Mouse (Mus musculus) lung, embryonic 14.5 days (tissue): Measurements from ENCODE around the gene Gtpbp8. TPM values are rescaled to one million over a fixed set of nuclear protein-coding genes. Genes with fewer than 3 reads are reported as not detected.

Source experiments
- ATAC-seq: fragments of 200-750 bp; cut with Nextera tagmentation; 2 replicates; pipeline ENCODE4 v1.8.0; 2017; ENCODE audit warnings: mild to moderate bottlenecking, moderate TSS enrichment, moderate library complexity; ENCODE audit not compliant: insufficient read depth
- DNase-seq: peaks from one replicate; pipeline ENCODE4 v3.0.0-alpha.2; 2015
- H3K27ac ChIP-seq: fragments of 300-500 bp; sonication (generic); 2 replicates; pipeline ENCODE4 v1.5.1; 2014; ENCODE audit warnings: low read depth, mild to moderate bottlenecking, moderate library complexity
- H3K27me3 ChIP-seq: fragments of 300-500 bp; sonication (generic); 2 replicates; pipeline ENCODE4 v1.6.1; 2014; ENCODE audit warnings: low read length, control low read depth; ENCODE audit not compliant: insufficient read depth
- H3K36me3 ChIP-seq: fragments of 300-500 bp; sonication (generic); 2 replicates; pipeline ENCODE4 v1.6.1; 2014; ENCODE audit warnings: control low read depth; ENCODE audit not compliant: insufficient read depth
- H3K4me1 ChIP-seq: fragments of 300-500 bp; sonication (generic); 2 replicates; pipeline ENCODE4 v1.6.1; 2014; ENCODE audit warnings: antibody characterized with exemption, control low read depth; ENCODE audit not compliant: insufficient read depth
- H3K4me2 ChIP-seq: fragments of 300-500 bp; sonication (generic); 2 replicates; pipeline ENCODE4 v1.6.1; 2014; ENCODE audit warnings: mild to moderate bottlenecking
- H3K4me3 ChIP-seq: fragments of 300-500 bp; sonication (generic); 2 replicates; pipeline ENCODE4 v1.5.1; 2014; ENCODE audit warnings: low read depth, low read length
- H3K9ac ChIP-seq: fragments of 300-500 bp; sonication (generic); 2 replicates; pipeline ENCODE4 v1.6.1; 2014
- H3K9me3 ChIP-seq: fragments of 300-500 bp; sonication (generic); 2 replicates; pipeline ENCODE4 v1.6.1; 2016; ENCODE audit warnings: low read depth, low read length, control low read depth
- CTCF ChIP-seq: IDR thresholded peaks from 2 replicates; pipeline ENCODE4 v1.5.1; 2016; ENCODE audit warnings: antibody characterized with exemption, low read depth
- WGBS: fragments of 180-500 bp; shearing (Covaris S2); extraction: QIAGEN DNeasy Blood & Tissue Kit; methylation state at CpG from one replicate; pipeline ENCODE4 v1.1.7; 2014; 5-methylcytosine and 5-hydroxymethylcytosine counted together
- polyA plus RNA-seq: library from polyadenylated mRNA; unstranded; fragments of >200 nt; fragmentation: Nextera tagmentation; extraction: Ambion mirVana; gene quantifications from 2 replicates; pipeline ENCODE4 v1.2.1, GENCODE M21; 2014

The Gtpbp8 gene
- polyA plus RNA-seq, 1 experiment from 2014 or later: 31.8 TPM

DNA sequence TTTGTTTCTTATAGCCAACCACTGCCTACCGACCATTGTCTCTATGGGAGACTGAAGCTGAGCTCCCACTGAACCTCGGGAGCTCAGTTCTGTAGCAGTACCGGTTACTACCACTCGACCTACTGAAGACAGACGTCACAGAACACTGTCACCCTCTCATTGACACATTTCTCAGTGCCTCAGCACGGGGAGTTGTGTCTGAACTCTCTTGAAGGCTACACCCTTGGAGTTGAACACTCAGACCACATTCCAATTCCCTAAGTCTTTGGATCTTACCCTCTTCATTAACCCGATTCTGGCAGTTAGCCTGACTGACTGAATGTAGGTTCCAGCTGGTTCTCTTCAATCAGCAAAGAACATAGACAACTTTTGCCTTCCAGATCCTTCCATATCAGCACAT lies 26.8 kb downstream of the Gtpbp8 start:
- Histone ChIP-seq H3K36me3 (peaks cover 14% of the 10 kb centered on the region; the same call in 1 of the 2 replicates), H3K9me3 (no peaks in the 10 kb centered on the region), H3K4me1 (peaks cover 9% of the 10 kb centered on the region), H3K27me3 (no peaks in the 10 kb centered on the region), H3K4me3 (no peak overlapping the region), H3K27ac (peak overlapping the region; percentile 68), H3K9ac (no peak overlapping the region), H3K4me2 (no peak overlapping the region)
- TF ChIP-seq CTCF: 0 out of 2 replicates have a peak, but pooled peaks have one; percentile 34
- WGBS: 39% methylated on average over 7 of the region's 7 CpGs
- ATAC-seq (peak; percentile 52), DNase-seq (peak; percentile 91)

DNA sequence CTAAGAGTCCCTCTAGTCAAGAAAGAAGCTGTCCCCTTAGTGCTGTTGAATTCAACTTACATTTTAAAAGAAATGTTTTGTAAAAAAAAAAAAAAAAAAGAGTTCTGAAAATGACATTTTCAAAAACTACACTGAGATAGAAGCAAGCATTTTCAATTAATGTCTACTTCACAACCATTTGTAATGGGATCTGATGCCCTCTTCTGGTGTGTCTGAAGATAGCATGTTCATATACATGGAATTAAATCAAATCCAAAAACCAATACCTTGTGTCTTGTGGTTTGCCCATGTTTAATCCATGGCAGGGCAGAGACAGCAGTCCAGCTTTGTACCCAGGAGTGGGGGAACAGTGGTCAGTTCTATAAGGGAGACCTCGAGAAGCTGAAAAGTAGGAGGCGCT lies 28.3 kb downstream of the Gtpbp8 start:
- peaks cover 14% of the 10 kb centered on the region; the same call in 1 of the 2 replicates for H3K36me3 ChIP-seq
- peak; percentile 56 for TF ChIP-seq CTCF
- no peak overlapping the region for H3K4me3 ChIP-seq
- no peaks in the 10 kb centered on the region for H3K27me3 ChIP-seq
- WGBS: 70% methylated on average over 2 of the region's 2 CpGs
- no peak overlapping the region for H3K4me2 ChIP-seq
- DNase-seq: peak; percentile 27
- no peaks in the 10 kb centered on the region for H3K9me3 ChIP-seq
- H3K9ac ChIP-seq: no peak overlapping the region
- H3K4me1 ChIP-seq: peaks cover 7% of the 10 kb centered on the region
- no peak for ATAC-seq
- no peak overlapping the region for H3K27ac ChIP-seq

DNA sequence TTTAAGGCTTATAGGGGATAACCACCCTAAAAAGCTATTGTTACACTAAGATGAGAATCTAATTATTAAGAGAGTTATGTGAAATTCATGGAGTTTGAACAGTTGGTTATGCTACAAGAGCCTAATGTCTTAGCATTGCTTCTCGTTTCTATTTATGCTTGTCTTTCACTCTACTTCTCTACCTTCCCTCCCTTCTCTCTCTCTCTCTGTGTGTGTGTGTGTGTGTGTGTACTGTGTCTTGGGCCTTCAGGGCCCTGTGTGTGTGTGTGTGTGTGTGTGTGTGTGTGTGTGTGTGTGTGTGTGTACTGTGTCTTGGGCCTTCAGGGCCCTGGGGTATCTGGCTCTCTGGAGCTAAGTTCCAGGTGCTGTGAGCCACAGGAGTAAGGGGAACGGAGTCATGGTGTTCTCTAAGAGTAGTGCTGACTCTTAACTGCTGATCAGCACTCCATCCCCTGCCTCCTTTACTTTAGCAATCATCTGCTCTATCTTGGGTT lies 29.0 kb downstream of the Gtpbp8 start:
- DNase-seq: no peak
- no peak overlapping the region for H3K27ac ChIP-seq
- H3K36me3 ChIP-seq: peaks cover 14% of the 10 kb centered on the region; the same call in 1 of the 2 replicates
- 0 out of 2 replicates have a peak, but pooled peaks cover 4% of the 10 kb centered on the region for H3K4me1 ChIP-seq
- H3K9ac ChIP-seq: no peak overlapping the region
- H3K4me3 ChIP-seq: no peak overlapping the region
- H3K4me2 ChIP-seq: no peak overlapping the region
- H3K27me3 ChIP-seq: no peaks in the 10 kb centered on the region
- no peak for TF ChIP-seq CTCF
- ATAC-seq: peak; percentile 15; the same call in 1 of the 2 replicates
- H3K9me3 ChIP-seq: no peaks in the 10 kb centered on the region
- WGBS: 77% methylated on average over 2 of the region's 2 CpGs

DNA sequence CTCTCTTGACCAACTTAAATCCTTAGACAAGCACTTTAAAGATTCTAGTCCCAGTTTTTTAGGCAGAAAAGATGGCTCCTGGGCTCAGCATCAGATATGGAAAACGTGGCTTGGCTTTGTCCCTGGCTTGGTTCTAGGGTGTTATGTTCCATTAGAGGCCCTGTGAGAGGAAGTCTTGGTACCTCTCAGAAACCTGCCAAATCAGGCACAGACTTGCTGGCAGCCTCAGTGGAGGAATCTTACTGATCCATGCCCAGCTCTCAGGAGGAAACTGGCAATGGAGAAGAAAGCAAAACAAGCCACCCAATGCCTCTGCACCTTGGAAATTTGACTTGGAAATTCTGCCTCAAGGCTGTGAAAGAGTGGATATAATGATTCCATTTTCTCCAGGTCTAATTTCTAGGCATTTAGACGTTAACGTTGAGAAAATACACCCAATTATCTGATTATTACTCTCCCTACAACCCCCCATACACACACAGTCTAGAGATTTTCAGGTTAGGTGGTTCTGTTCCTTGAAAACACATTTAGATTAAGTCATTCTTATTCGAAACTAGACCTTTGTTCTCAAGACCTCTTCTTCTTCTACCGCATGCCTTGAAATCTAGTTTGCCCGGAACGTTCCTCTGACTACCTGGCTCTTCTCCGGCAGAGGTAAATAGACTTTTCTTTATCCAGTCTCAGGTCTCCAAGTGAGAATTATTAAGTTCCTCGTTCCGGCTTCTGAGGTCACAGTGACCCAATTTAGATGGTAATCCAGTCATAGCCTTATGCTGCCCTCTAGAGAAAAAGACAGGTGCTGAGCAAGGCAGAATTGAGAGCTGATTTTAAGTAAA lies 29.6 kb downstream of the Gtpbp8 start:
- Histone ChIP-seq H3K4me3 (no peak overlapping the region), H3K27me3 (no peaks in the 10 kb centered on the region), H3K4me1 (0 out of 2 replicates have a peak, but pooled peaks cover 4% of the 10 kb centered on the region), H3K9ac (no peak overlapping the region), H3K36me3 (peaks cover 14% of the 10 kb centered on the region; the same call in 1 of the 2 replicates), H3K27ac (peak overlapping the region; percentile 2; the same call in 1 of the 2 replicates), H3K9me3 (no peaks in the 10 kb centered on the region), H3K4me2 (no peak overlapping the region)
- peak; percentile 87 for DNase-seq
- peak; percentile 69 for TF ChIP-seq CTCF
- ATAC-seq: 0 out of 2 replicates have a peak, but pooled peaks have one; percentile 28
- WGBS: 38% methylated on average over 10 of the region's 10 CpGs

DNA sequence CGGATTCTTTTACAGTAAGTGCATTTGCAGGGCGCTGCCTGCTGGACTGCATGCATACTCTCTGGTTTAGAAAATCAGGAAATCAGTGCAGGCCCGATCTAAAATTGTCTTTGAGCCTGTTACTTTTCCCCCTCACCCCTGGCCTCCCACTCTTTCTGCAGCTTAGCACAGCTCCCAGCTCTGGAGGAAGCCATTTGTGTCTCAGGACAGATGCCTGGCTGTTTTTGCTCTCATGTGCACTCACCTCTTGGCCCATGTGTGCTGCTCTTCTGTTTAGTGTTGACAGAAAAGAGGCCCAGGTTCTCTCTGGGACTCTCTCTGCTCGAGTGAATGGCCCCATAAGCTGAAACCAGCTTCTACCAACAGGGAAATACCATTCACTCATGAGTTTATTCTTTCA lies 42.7 kb downstream of the Gtpbp8 start:
- H3K27ac ChIP-seq: peak overlapping the region; percentile 70; the same call in 1 of the 2 replicates

DNA sequence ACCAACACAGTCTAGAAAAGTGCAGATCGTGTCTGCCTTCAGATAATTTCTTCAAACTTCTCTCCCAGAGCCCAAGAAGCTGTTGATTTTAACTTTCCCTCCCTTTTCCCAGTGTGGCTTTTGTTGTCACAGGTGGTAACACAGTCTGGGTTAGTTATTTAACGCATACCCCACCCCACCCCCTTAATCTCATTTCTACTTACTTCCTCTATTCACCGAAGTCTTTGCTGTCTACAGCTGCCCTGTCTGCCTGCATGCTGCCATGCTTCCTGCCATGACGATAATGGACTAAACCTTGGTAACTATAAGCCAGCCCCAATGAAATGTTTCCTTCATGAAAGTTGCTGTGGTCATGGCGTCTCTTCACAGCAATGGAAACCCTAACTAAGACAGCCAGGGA lies 43.9 kb downstream of the Gtpbp8 start:
- no peaks in the 10 kb centered on the region for H3K36me3 ChIP-seq
- no peak overlapping the region for H3K4me3 ChIP-seq
- no peak for DNase-seq
- H3K27me3 ChIP-seq: no peaks in the 10 kb centered on the region
- H3K9me3 ChIP-seq: no peaks in the 10 kb centered on the region
- 54% methylated on average over 5 of the region's 5 CpGs for WGBS
- no peak overlapping the region for H3K9ac ChIP-seq
- no peak overlapping the region for H3K27ac ChIP-seq
- peaks cover 5% of the 10 kb centered on the region; the same call in 1 of the 2 replicates for H3K4me1 ChIP-seq
- no peak for ATAC-seq
- H3K4me2 ChIP-seq: no peak overlapping the region
- TF ChIP-seq CTCF: no peak

More for the DNA sequence above, 42.7 kb downstream of the Gtpbp8 start:
- ATAC-seq (peak; percentile 52), DNase-seq (peak; percentile 42)
- no peak for TF ChIP-seq CTCF
- peak overlapping the region; percentile 5; the same call in 1 of the 2 replicates for H3K9ac ChIP-seq
- H3K4me1 ChIP-seq: no peaks in the 10 kb centered on the region
- no peaks in the 10 kb centered on the region for H3K36me3 ChIP-seq
- H3K4me3 ChIP-seq: no peak overlapping the region
- no peak overlapping the region for H3K4me2 ChIP-seq
- no peaks in the 10 kb centered on the region for H3K9me3 ChIP-seq
- 22% methylated on average over 4 of the region's 4 CpGs for WGBS
- no peaks in the 10 kb centered on the region for H3K27me3 ChIP-seq

DNA sequence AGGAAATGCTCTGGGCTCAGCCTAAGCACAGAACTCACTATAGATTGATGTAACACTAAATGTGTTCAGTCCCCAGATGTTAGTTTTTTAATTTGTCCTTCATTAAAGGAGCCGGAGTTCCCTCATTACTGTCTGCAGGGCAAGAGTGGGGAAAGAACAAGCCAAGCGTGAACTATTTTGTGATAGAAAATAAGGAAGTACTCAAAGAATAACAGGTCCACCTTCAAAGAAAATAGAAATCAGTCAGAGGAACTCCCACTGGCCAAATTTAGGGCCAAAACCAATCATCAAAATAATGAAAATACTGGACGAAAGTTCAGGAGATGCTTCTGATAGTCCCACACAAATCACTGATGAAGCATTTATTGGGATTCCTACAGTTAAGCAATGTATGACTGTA lies 45.0 kb downstream of the Gtpbp8 start:
- Histone ChIP-seq H3K36me3 (no peaks in the 10 kb centered on the region), H3K4me3 (no peak overlapping the region), H3K9me3 (no peaks in the 10 kb centered on the region), H3K27me3 (no peaks in the 10 kb centered on the region), H3K9ac (no peak overlapping the region), H3K4me2 (no peak overlapping the region), H3K4me1 (peaks cover 11% of the 10 kb centered on the region; the same call in 1 of the 2 replicates), H3K27ac (no peak overlapping the region)
- DNase-seq (no peak), ATAC-seq (no peak)
- WGBS: 91% methylated on average over 3 of the region's 3 CpGs
- no peak for TF ChIP-seq CTCF
